Mouse (Mus musculus) Muller cell, postnatal 12 days (primary cell): Measurements from ENCODE around the gene Klf14.

ENCODE experiments used
- DNase-seq: peaks from one replicate; pipeline ENCODE4 v3.0.0-alpha.2; 2015; ENCODE audit errors: inconsistent ontology term

Klf14 gene

DNA sequence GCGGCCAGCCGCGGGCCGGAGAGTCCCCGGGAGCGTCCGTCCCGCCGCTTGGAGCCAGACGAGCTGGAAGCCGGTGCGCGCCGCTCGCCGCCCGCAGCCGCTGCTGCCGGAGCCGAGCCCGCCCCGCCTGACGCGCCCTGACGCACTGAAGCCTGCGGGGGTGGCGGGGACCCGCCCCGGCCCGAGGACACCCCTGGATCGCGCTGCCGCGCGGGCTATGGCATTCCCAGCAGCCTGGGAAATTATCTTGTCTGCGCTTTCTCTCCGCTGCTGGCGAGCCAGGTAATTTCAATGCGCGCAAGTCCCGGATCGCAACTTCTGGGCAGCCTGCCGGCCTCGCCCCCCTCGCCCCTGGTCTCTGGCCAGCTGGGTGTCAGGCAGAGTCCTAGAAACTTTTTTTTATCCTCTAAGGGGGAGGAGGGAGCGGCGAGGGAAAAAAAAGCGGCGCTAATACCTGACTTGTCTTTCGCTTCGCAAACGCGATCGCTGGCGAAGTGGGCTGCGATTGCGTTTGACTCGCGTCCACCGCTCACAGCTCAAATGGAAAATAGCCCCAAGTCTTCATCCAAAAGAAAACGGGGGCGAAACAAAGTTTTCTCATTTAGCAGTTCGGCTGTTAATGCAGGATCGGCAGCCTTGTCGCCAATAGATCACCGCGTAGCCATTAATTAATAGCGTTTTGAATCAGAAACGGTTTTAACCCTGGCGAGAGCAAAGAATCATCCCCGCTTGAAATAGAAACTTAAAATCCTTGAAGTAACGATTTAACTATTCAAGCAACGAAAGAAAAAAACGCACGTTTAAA, at the start of gene Klf14:
Gene Klf14, minus strand, starts transcription at position 343 of the 805 bp plus-strand sequence.
- DNase-seq = peak; percentile 48

DNA sequence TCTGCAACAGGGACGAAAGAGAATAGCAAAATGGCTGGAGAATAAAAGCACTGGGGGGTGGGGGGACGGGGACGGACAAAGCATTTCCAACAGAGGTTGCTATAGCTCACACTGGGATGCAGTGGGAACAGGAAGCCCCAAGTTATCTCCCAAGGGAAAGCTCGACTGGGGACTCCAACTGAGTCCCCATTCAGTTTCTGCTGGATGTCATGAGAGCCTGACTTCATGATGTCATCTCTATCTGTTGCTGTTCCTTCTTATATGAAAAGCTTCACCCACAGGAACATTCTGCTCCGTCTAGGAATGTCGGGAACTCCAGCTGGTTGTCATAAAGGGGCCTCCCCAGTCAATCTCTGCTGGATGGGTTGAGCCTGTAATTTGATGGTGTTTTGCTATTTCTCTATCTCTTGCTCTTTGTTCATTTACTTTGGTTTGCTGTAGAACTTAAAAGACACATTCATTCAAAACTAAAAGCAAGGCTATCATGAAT, 47.3 kb upstream of the Klf14 start:
- no peak for DNase-seq

DNA sequence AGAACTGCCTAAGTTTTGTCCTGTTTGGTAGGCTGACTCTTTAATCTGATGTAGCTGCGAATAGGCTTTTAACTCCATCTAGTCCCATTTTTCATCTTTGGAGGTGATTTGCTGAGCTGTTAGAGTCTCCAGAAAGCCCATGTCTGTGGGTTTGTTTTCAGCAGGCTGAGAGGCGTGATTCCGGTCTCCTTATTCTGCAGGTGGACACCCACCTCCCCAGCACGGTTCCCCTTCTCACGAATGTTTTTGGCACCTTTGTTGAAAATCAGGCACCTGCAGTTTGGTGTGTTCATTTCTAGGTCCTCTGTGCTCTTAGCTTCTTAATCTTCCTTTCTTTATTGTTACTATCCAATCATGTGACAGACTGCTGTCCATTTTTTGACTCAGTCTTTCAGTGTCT, 27.5 kb upstream of the Klf14 start:
- no peak for DNase-seq

DNA sequence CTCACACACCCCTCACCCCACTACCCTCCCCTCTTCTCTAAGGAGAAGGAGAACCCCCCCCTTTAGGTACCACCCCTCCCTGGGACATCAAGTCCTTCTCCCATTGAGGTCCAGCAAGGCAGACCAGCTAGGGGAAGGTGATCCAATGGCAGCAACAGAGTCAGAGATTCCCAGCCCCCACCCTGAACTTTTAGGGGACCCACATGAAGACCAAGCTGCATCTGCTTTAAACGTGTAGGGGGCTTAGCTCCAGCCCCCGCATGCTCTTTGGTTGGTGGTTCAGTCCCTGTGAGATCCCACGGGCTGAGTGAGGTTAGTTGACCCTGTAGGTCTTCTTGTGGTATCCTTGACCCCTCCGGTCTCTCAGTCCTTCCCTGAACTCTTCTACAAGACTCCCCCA, 24.1 kb upstream of the Klf14 start:
- no peak for DNase-seq

DNA sequence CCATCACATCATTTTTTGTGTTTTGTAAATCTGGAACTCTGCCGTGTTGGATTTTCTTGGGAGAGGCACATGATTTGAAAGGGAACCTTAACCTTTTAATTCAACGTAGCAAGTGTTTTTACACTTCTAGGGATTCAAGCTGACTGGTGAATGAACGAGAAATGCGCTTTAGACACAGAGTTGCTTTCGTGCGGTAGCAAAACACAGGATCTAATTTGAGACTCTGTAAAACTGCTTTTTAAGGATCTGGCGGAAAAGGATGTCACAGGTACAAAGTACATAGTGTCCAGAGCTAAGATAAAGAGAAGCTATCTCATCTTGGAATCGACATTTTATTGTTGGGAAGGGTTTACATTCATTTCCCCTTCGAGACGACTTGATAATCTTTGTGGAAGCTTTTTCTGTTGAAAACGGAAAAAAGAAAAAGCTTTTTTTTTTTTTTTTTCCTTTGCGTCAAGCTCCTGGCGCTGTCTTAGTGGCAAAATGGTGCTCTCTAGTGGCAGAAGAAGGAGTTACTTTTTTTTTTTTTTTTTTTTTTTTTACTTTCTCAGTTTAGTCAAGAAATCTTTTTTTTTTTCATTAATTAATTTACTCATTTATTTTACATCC, 23.6 kb upstream of the Klf14 start:
- no peak for DNase-seq

DNA sequence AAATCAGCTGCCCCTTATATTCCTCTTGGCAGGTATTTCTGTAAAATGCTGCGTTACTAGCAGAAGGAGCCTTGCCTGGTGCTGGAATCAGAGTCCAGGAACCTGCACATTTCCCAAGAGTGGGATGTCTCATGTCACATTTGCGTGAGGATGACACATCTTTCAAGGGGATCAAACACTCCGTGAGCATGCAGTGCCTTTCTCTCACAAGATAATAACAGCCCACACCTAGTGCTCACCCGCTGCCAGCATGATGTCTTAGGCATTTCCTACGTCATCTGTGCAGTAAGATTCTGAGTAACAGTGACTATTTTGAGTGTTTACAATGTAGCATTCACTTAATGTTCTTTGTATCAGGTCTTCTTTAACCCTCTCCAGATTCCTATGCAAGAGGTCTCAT, 22.5 kb upstream of the Klf14 start:
- DNase-seq = no peak

DNA sequence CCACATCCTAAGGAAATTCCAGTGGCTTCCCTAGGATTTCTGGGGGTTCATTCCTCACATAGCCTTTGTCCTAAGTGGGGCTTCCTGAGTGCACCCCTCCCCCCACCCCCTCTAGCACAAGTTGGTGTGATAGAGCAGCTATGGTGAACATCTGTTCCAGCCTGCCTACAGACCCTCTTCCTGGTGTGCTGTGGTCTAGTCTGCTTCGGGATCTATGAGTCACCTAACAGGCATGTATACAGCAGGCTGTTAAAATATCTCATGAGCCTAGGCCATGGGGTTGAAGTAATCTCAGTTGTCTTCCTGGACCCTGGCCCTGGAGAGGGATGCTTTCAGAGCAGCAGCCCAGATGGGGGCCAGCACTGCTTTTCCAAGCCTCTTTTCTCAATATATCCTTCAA, 19.7 kb upstream of the Klf14 start:
- DNase-seq = no peak

DNA sequence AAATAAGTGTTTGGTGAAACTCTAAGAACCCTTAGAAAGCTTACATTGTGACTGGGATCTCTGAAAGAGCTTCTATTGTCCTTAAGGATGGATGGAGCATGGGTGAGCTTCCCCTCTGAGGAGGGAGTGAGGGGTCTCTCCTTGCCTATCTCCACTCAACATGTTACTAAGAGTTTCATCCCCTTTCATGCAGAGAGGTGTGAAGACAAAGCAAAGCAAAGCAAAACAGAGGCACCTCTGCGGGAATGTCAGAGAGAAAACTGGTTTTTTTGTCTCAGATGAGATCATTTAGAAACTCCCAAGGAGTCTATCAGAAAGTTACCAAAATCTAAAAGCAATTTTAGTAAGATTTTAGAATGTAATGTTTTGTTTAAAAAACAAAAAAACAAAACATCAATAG, 13.2 kb upstream of the Klf14 start:
- no peak for DNase-seq

DNA sequence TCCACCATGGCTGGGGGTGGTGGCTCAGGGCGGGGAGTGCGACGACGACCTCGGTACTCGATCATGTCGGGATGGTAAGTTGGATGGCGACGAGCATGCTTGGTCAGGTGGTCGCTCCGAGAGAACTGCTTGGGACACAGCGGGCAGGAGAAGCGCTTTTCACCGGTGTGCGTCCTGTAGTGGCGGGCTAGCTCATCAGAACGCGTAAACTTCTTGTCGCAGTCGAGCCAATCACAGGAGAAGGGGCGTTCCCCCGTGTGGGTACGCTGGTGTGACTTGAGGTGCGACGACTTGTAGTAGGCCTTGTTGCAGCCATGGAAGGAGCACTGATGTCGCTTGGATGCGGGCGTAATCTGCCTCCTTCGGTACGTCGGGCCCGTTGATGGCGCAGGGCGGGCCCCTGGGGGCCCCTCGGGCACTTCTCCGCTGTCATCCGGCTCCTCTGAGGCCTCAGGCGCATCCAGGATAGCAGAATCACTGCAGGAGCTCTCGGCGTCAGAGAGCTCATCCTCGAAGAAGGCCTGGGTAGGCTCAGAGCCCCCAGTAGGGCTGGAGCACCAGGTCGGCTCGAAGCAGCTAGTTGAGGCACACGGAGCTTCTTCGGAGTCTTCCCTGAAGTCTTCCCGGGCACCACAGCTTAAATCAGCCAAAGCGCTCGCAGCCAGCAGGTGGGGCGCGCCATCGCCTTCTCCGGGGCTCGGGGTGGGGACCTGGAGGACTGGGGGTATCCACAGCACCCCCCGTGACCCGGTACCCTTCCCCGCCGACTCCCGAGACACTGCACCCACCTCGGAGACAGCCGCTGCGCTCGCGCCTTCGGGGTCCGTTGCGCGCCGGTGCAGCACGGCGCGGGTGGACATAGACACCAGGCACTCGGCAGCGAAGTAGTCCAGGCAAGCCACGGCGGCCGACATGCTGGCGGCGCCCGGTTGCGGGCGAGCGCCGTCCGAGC, 818 bp downstream of the Klf14 start:
- DNase-seq = no peak

DNA sequence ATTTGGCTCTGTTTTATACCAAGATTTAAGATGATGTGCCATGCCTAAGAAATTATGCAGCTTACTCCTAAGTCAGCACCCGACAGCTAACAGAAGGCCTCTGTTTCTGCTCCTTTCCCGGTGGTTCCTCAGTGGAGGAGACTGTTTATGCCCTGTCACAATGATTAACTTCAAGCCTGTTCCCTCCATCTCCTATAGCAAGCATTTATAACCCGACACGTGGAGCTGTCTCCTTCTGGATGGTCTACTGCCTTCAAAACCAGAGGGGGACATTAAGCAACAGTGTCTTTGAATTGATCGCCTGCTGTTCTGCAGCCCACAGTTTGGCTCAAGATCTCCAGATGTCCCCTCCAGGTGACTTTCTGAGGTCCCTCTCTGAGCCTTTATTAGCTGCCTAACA, 19.6 kb downstream of the Klf14 start:
- DNase-seq = no peak

DNA sequence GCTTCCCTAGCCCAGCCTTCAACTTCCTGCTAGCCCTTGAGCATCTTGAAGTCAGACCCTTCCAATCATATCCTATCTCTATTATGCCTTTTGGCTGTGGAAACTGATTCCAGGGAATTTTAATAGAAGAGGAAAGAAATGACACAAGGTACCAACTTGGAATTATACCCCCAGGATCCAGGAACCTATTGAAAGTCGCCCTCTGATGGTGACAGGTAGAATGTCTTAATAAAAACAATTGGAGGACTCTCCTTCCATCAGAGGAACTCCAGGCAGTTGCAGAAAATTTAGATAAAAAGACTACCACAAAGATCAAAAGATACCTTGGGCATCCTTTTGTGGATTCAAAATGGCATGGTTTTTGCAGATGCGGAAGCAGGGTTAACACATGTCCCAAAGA, 36.1 kb downstream of the Klf14 start:
- no peak for DNase-seq

DNA sequence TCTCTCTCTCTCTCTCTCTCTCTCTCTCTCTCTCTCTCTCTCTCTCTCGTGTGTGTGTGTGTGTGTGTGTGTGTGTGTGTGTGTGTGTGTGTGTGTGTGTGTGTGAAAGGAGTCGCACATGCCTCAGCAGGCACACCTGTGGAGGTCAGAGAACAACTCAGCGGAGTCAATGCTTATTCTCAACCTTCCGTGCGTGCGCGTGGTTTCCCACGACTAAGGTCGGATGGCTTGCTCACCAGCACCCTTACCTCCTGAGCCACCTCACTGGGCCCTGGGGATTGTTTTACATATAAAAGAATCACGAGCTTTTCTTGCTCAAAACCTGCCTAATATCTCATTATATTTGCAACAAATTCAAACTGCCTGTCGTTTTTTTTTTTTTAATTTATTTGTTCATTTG, 37.1 kb downstream of the Klf14 start:
- no peak for DNase-seq

DNA sequence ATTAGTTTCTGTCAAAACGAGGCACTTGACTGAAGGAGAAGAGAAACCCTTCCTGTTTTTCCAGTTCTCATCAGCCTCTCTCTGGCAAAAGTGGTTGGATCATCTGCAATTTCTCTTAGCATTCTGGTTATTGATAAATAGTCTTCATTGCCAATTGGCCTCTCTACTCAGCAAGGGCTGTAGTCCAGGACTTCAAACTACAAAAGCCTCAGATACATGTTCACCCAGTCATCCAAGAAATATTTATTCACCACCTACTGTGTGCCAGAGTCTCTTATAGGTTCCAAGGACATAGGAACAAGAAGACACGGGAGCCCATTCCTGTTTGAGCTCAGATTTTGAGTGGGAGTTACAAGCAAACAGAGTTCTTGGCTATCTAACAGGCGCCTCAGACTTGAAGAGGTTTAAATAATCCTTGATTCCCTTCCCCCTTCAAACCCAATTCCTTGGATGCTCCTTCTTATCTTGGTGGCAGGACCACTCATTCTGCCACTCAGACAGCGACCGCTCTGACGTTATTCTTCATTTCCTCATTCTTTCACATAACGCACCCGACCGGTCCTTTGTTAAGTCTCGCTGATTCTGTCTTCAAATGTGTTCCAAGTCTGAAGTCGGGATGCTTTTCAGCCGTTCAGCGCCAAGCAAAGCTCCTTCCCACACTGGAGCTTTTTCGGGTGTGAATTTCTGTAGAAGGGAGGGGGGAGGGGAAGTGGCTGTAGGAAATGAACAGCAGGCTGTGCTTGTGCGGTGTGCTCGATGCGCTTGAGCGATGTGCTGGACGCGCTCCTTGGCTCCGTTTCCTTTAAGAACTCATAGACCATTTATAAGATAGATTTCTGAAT, 37.8 kb downstream of the Klf14 start:
- peak; percentile 35 for DNase-seq

DNA sequence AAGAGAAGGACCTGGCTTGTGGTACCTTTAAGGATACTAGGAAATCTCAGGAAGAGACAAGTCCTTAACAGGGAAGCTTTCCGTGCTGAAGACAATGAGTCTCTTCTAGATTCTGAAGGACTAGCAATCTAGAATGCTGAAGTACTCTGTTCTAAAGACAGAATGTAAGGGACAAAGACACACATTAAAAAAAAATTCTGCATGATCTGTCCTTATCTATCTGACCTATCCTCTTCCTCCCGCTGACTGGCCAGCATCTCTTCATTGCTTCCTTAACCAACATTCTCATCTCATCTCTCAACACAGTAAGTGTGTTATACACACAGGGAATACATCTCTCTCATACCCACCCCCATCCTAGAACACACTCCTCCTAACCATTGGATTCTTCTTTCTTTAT, 43.4 kb downstream of the Klf14 start, which contains the start of gene Tsga13:
Gene Tsga13, minus strand, starts transcription at position 101 of the 400 bp plus-strand sequence.
- DNase-seq = no peak

DNA sequence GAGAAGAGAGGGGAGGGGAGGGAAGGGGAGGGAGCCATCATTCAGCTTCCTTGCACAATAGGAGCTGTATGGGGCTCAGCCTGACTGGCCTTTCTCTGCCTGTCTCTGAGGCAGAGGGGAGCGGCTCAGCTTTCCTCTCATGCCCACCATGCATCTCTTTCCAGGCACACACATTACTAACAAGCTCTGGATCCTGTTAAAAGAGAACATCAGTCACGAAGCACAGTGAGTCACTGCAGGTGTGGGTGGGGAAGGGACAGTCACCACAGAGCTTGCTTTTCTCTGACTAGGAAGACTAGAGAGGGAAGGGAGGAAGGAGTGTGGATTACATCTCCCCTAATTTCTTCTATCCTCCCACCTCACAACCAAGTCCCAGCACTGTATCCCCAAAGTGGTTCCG, 50.9 kb downstream of the Klf14 start:
- no peak for DNase-seq
